Comparison of ENCODE assay signal across 19 mouse cellular contexts in the genomic region with DNA sequence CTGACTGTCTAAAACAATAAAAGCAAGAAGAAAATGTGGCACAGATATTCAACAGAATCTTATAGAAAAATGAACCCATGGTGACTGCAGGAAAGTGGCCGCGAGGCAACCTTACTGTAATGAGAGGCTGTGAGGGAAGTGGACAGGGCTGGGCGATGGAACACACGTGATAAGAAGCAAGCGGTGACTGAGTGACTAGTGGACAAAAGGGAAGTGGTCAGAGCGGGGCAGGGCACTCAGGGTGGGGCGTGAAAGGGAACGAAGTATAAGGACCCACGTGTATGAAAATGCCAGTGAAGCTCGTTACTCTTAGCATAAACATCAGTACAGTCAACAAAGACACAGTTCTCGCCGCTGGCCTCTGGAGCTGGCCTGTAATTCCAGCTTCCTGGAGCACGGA. TPM values are rescaled to one million over a fixed set of nuclear protein-coding genes. Genes with fewer than 3 reads are reported as not detected.
DNase-seq lines count a peak whose midpoint lies in the region; ATAC-seq lines count a peak whose summit lies in the region.
"Had no signal": no experiment of that assay in that cellular context is flagged by ENCODE, and none has a peak within 500 bp of the region (broad histone marks: within the 10 kb centered on the region; RNA-seq: fewer than 3 reads in every experiment).

No protein-coding gene starts in this region.

- DNase-seq in heart, adult 11 months = peak; percentile 94
- DNase-seq in heart, postnatal 36 days = no peak
- DNase-seq in lung, postnatal 4 days = peak; percentile 41
- no peak for DNase-seq in gastrocnemius, postnatal 10 days
- no peak for DNase-seq in left cerebral cortex, adult 9 months (ENCODE audit: low spot score in 2 of 2)
- DNase-seq: adrenal gland, postnatal 10 days; cerebellum, adult 11 months; cerebellum, postnatal 10 days; gastrocnemius, postnatal 25 days; kidney, adult 11 months; kidney, postnatal 25 days; liver, embryonic 13.5 days; midbrain, embryonic 14.5 days had no signal

- intact Hi-C loops in heart, postnatal 36 days (cut with DNase I) = no loop called here

- ATAC-seq in common myeloid progenitor, adult 5-6 weeks (replicated peaks; ENCODE audit: low read depth, poor library complexity, severe bottlenecking) = peak; percentile 69
- ATAC-seq in monocyte, adult 5-6 weeks (replicated peaks; ENCODE audit: insufficient number of reproducible peaks, low FRiP score, low TSS enrichment, poor library complexity, severe bottlenecking) = peak; percentile 99
- no peak for ATAC-seq in erythroid progenitor cell, adult 5-6 weeks (replicated peaks; ENCODE audit: low FRiP score, poor library complexity, severe bottlenecking)
- ATAC-seq: forebrain, embryonic 14.5 days; inflammation-experienced regulatory T-cells, adult 6 months; Patski had no signal

RNA-seq across cellular contexts. Expression of a gene that starts 22.2 kb away (rescaled TPM):
- 10 to 100 TPM; 12.7 to 13.2 TPM for total RNA-seq in heart, postnatal 36 days (2021)
- 61.3 and 68.6 TPM in 2 replicates for total RNA-seq in common myeloid progenitor, adult 5-6 weeks (2017)
- total RNA-seq in monocyte, adult 5-6 weeks (2017) = 13.4 to 23.4 TPM (median 15.4 TPM) in 3 replicates
- total RNA-seq in erythroid progenitor cell, adult 5-6 weeks (2015; ENCODE audit: low replicate concordance) = 4.0 and 25.2 TPM in 2 replicates
- 3.2 and 9.8 TPM in 2 replicates for total RNA-seq in erythroid progenitor cell, adult 5-6 weeks (2017; ENCODE audit: low replicate concordance)
- total RNA-seq in gastrocnemius, postnatal 10 days (2021) = 10 to 100 TPM; 11.9 to 16.4 TPM

RNA-seq across cellular contexts. Expression of a gene that starts 45.7 kb away (rescaled TPM):
- 10 to 100 TPM; 20.6 to 23.1 TPM for total RNA-seq in heart, postnatal 36 days (2021)
- 39.9 and 40.6 TPM in 2 replicates for total RNA-seq in common myeloid progenitor, adult 5-6 weeks (2017)
- total RNA-seq in monocyte, adult 5-6 weeks (2017) = 67.3 to 111 TPM (median 88.1 TPM) in 3 replicates
- 2.5 and 6.7 TPM in 2 replicates for total RNA-seq in erythroid progenitor cell, adult 5-6 weeks (2015; ENCODE audit: low replicate concordance)
- total RNA-seq in erythroid progenitor cell, adult 5-6 weeks (2017; ENCODE audit: low replicate concordance) = 3.3 and 4.7 TPM in 2 replicates
- total RNA-seq in gastrocnemius, postnatal 10 days (2021) = 10 to 100 TPM; 23.5 to 31.8 TPM

Comparison
In these comparisons a context has a peak if more than half of its experiments do, and no peak if none do; other contexts are left out.
1. DNase-seq: peak in heart, adult 11 months (single experiment) and lung, postnatal 4 days (2 of 2); none in heart, postnatal 36 days (0 of 2), gastrocnemius, postnatal 10 days (single experiment) and left cerebral cortex, adult 9 months (0 of 2).